Mouse (Mus musculus): ENCODE data around the gene Pptc7. TPM values are rescaled to one million over a fixed set of nuclear protein-coding genes. Genes with fewer than 3 reads are reported as not detected.
"Not testable (repeated sequence)": the region's sequence is repeated elsewhere in the genome, so short reads cannot be mapped to it uniquely, and the experiment has no call there.

The Pptc7 gene
- polyA plus RNA-seq, 1 experiment from 2014 or later = 8.6 TPM

DNA sequence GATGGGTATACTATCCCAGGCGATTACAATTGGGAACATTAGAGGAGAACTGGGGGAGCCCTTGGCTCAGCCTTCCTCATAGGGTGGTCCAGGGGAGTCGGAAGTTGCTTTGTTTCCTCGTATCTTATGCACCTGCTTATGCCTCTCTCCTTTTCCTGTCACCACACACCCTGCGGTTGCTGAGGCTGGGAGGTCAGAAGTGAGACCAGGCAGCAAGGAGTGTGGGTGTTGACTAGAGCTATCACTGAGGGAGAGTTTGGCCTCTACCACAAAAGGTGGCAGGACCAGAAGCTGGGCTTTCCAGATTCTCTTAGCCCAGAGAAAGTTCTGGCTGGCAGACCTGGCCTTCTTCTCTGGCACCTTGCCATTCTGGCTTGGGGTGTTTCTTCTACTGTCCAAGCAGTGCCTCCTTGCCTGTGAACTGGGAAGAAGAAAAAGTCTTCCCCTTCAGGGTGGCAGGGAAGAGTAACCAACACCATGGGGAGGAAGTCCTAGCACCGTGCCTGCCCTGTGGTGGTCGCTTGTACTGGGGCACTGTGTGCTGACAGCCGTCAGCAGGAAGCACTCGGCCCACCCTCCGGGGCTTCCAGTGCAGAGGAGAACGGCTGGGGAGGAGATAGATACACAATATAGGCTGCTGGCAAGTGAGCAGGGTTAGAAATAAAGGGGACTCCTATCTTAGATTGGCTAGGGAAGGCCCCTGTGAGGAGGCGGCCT lies 33.3 kb downstream of the Pptc7 start:
- Histone ChIP-seq H3K9me3 (ENCODE audit: control insufficient read depth, low read length) (no peaks in the 10 kb centered on the region), H3K27ac (ENCODE audit: low read length) (no peak overlapping the region; the same call in 1 of the 2 replicates), H3K9ac (ENCODE audit: low read length) (no peak overlapping the region), H3K36me3 (ENCODE audit: control insufficient read depth, insufficient read depth, low read length) (peaks cover 18% of the 10 kb centered on the region), H3K4me1 (replicated peaks; ENCODE audit: control insufficient read depth, insufficient read depth, low read length) (peaks cover 22% of the 10 kb centered on the region), H3K4me2 (ENCODE audit: low read depth, low read length) (no peak overlapping the region), H3K27me3 (ENCODE audit: control insufficient read depth, insufficient read depth, low read depth, low read length) (no peaks in the 10 kb centered on the region), H3K4me3 (ENCODE audit: low read length) (no peak overlapping the region)
- 71% methylated on average over 11 of the region's 11 CpGs for WGBS
- ATAC-seq (ENCODE audit: low read depth) = no peak

- Histone ChIP-seq H3K27me3 (ENCODE audit: control insufficient read depth, insufficient read depth, low read depth, low read length) (no peaks in the 10 kb centered on the region), H3K9me3 (ENCODE audit: control insufficient read depth, low read length) (no peaks in the 10 kb centered on the region), H3K27ac (ENCODE audit: low read length) (no peak overlapping the region; the same call in 1 of the 2 replicates), H3K4me3 (ENCODE audit: low read length) (no peak overlapping the region), H3K4me1 (replicated peaks; ENCODE audit: control insufficient read depth, insufficient read depth, low read length) (peaks cover 20% of the 10 kb centered on the region), H3K36me3 (ENCODE audit: control insufficient read depth, insufficient read depth, low read length) (peaks cover 18% of the 10 kb centered on the region), H3K9ac (ENCODE audit: low read length) (no peak overlapping the region), H3K4me2 (ENCODE audit: low read depth, low read length) (no peak overlapping the region)
- 74% methylated on average over 3 of the region's 3 CpGs for WGBS
- no peak for ATAC-seq (ENCODE audit: low read depth)
Measured at GRCm38 (mm10) chr5:122318100-122318499, 33.9 kb downstream of the Pptc7 start.

DNA sequence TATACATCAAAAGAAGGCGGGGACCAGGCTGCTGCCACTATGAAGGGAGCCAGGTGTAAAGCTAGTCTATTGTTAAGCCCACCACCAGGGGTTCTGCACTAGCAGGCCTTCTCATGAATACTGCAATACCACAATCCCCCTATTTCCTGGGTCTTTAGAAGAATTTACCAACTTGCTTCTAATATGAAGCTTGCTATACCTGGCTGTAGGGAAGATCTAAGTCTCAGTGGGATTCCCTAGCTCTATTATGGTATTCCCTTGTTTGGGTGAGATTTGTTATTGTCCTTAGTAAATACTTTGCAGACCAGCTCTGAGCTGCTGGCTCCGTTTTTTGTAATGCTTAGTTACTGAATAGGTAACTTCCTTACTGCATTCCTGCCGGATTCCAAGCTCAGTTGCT lies 34.8 kb downstream of the Pptc7 start:
- Histone ChIP-seq H3K27ac (ENCODE audit: low read length) (peak overlapping the region; percentile 76), H3K36me3 (ENCODE audit: control insufficient read depth, insufficient read depth, low read length) (peaks cover 15% of the 10 kb centered on the region), H3K4me1 (replicated peaks; ENCODE audit: control insufficient read depth, insufficient read depth, low read length) (peaks cover 20% of the 10 kb centered on the region)
- H3K27me3 ChIP-seq (ENCODE audit: control insufficient read depth, insufficient read depth, low read depth, low read length); H3K9ac ChIP-seq (ENCODE audit: low read length); ATAC-seq (ENCODE audit: low read depth); H3K9me3 ChIP-seq (ENCODE audit: control insufficient read depth, low read length); H3K4me2 ChIP-seq (ENCODE audit: low read depth, low read length); H3K4me3 ChIP-seq (ENCODE audit: low read length): not testable (repeated sequence)
- WGBS = 63% methylated on average over 3 of the region's 3 CpGs

DNA sequence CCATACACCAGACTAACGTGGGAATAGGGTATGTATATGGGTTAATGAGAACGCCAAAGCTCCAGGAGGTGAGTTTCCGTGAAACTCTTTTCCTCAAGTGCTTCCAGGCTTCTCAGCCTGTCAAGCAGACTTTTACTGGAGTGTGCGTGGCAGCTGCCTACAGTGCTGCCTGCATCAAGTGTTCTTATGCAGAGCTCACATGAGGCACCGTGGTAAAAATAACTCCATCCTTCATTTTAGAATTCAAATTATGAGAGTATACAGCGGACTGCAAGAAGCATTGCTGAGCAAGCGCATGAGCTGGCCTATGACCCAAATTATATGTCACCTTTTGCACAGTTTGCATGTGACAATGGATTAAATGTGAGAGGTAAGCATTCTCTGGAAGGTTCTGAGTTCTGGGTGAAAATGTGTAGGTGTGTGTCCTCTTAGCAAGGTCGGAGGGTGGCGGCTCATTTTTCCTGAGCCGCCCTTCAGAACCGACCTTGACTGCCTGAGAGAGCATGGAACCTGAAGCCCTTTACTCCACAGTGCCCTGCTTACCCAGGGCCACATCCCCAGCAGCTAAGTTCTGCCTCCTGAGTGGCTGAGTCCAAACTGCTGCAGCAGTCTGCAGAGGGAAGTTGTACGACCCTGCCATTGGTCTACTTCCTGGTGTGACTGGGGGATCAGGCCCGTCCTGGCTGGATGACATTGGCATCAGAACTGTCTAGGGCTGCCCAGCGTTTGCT lies 35.5 kb downstream of the Pptc7 start:
- no peaks in the 10 kb centered on the region for H3K27me3 ChIP-seq (ENCODE audit: control insufficient read depth, insufficient read depth, low read depth, low read length)
- H3K9me3 ChIP-seq (ENCODE audit: control insufficient read depth, low read length) = no peaks in the 10 kb centered on the region
- peak overlapping the region; percentile 76 for H3K27ac ChIP-seq (ENCODE audit: low read length)
- H3K9ac ChIP-seq (ENCODE audit: low read length) = no peak overlapping the region
- H3K4me3 ChIP-seq (ENCODE audit: low read length) = no peak overlapping the region
- whole genome bisulfite sequencing = 63% methylated on average over 14 of the region's 14 CpGs
- ATAC-seq (ENCODE audit: low read depth) = peak; percentile 39; the same call in 1 of the 2 replicates
- peaks cover 18% of the 10 kb centered on the region for H3K4me1 ChIP-seq (replicated peaks; ENCODE audit: control insufficient read depth, insufficient read depth, low read length)
- H3K4me2 ChIP-seq (ENCODE audit: low read depth, low read length) = no peak overlapping the region
- H3K36me3 ChIP-seq (ENCODE audit: control insufficient read depth, insufficient read depth, low read length) = peaks cover 15% of the 10 kb centered on the region

- Histone ChIP-seq H3K27ac (ENCODE audit: low read length) (peak overlapping the region; percentile 76), H3K9ac (ENCODE audit: low read length) (no peak overlapping the region), H3K4me1 (replicated peaks; ENCODE audit: control insufficient read depth, insufficient read depth, low read length) (peaks cover 12% of the 10 kb centered on the region), H3K36me3 (ENCODE audit: control insufficient read depth, insufficient read depth, low read length) (peaks cover 19% of the 10 kb centered on the region), H3K4me3 (ENCODE audit: low read length) (no peak overlapping the region), H3K4me2 (ENCODE audit: low read depth, low read length) (no peak overlapping the region), H3K27me3 (ENCODE audit: control insufficient read depth, insufficient read depth, low read depth, low read length) (no peaks in the 10 kb centered on the region), H3K9me3 (ENCODE audit: control insufficient read depth, low read length) (no peaks in the 10 kb centered on the region)
- 42% methylated on average over 12 of the region's 12 CpGs for WGBS
- no peak for ATAC-seq (ENCODE audit: low read depth)
Measured at GRCm38 (mm10) chr5:122320205-122320781, 36.1 kb downstream of the Pptc7 start.

GRCm38 (mm10) chr5:122323523-122323922 lies 39.4 kb downstream of the Pptc7 start:
- Histone ChIP-seq H3K27ac (ENCODE audit: low read length) (no peak overlapping the region), H3K4me3 (ENCODE audit: low read length) (no peak overlapping the region), H3K4me1 (replicated peaks; ENCODE audit: control insufficient read depth, insufficient read depth, low read length) (peaks cover 6% of the 10 kb centered on the region), H3K27me3 (ENCODE audit: control insufficient read depth, insufficient read depth, low read depth, low read length) (no peaks in the 10 kb centered on the region), H3K9ac (ENCODE audit: low read length) (no peak overlapping the region), H3K9me3 (ENCODE audit: control insufficient read depth, low read length) (no peaks in the 10 kb centered on the region), H3K4me2 (ENCODE audit: low read depth, low read length) (no peak overlapping the region), H3K36me3 (ENCODE audit: control insufficient read depth, insufficient read depth, low read length) (peaks cover 22% of the 10 kb centered on the region)
- ATAC-seq (ENCODE audit: low read depth) = no peak
- 68% methylated on average over 8 of the region's 8 CpGs for WGBS

GRCm38 (mm10) chr5:122324608-122325431 lies 40.7 kb downstream of the Pptc7 start:
- no peak overlapping the region for H3K4me3 ChIP-seq (ENCODE audit: low read length)
- H3K9me3 ChIP-seq (ENCODE audit: control insufficient read depth, low read length) = no peaks in the 10 kb centered on the region
- no peak overlapping the region for H3K27ac ChIP-seq (ENCODE audit: low read length)
- peaks cover 2% of the 10 kb centered on the region; the same call in 1 of the 2 replicates for H3K4me1 ChIP-seq (replicated peaks; ENCODE audit: control insufficient read depth, insufficient read depth, low read length)
- WGBS = 81% methylated on average over 23 of the region's 23 CpGs
- ATAC-seq (ENCODE audit: low read depth) = no peak
- H3K36me3 ChIP-seq (ENCODE audit: control insufficient read depth, insufficient read depth, low read length) = peaks cover 18% of the 10 kb centered on the region
- no peak overlapping the region for H3K4me2 ChIP-seq (ENCODE audit: low read depth, low read length)
- H3K27me3 ChIP-seq (ENCODE audit: control insufficient read depth, insufficient read depth, low read depth, low read length) = no peaks in the 10 kb centered on the region
- no peak overlapping the region for H3K9ac ChIP-seq (ENCODE audit: low read length)

DNA sequence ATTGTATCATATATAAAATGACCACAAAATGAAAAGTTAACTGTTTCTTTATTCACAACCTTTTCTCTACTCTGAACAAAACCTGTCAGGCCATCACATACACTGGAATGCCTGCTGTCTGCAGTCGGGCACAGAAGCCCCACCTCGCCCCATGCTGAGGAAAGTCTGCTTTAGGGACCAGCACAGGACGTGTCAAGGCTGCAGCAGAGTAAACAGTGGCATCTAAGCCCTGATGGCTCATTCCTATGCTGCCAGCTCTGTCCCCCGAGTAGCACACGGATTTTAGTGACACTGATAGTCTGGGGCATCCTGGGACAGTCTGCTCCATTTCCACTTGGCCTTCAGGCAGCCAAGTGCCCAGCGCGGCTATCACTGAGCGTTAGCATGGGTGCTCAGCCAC lies 41.3 kb downstream of the Pptc7 start:
- Histone ChIP-seq H3K27me3 (ENCODE audit: control insufficient read depth, insufficient read depth, low read depth, low read length) (no peaks in the 10 kb centered on the region), H3K4me3 (ENCODE audit: low read length) (no peak overlapping the region), H3K9ac (ENCODE audit: low read length) (no peak overlapping the region), H3K36me3 (ENCODE audit: control insufficient read depth, insufficient read depth, low read length) (peaks cover 18% of the 10 kb centered on the region), H3K4me2 (ENCODE audit: low read depth, low read length) (no peak overlapping the region), H3K4me1 (replicated peaks; ENCODE audit: control insufficient read depth, insufficient read depth, low read length) (no peaks in the 10 kb centered on the region), H3K9me3 (ENCODE audit: control insufficient read depth, low read length) (no peaks in the 10 kb centered on the region), H3K27ac (ENCODE audit: low read length) (no peak overlapping the region)
- no peak for ATAC-seq (ENCODE audit: low read depth)
- 88% methylated on average over 8 of the region's 8 CpGs for WGBS
